Mouse (Mus musculus) ES-CJ7 (cell line): ENCODE results near the gene Gm21900.
"Not testable (repeated sequence)": the region's sequence is repeated elsewhere in the genome, so short reads cannot be mapped to it uniquely, and the experiment has no call there.

Experiments
- DNase-seq: peaks from one replicate; pipeline ENCODE4 v3.0.0; 2011; ENCODE audit warnings: low read depth, low spot score

Gm21900 gene

GRCm38 (mm10) chrY:10616061-10616460 is at the start of gene Gm21900:
TSS of gene Gm21900 (plus strand) at chrY:10616361.
- not testable (repeated sequence) for DNase-seq

GRCm38 (mm10) chrY:10643516-10643915 is 27.4 kb downstream of the Gm21900 start:
- DNase-seq, result not testable (repeated sequence)
